Mouse (Mus musculus): ENCODE measurements around the gene Vmn2r41.
"Not testable (repeated sequence)": the region's sequence is repeated elsewhere in the genome, so short reads cannot be mapped to it uniquely, and the experiment has no call there.

Gene Vmn2r41

GRCm38 (mm10) chr7:8161554-8161953, at the start of gene Vmn2r41:
Gene Vmn2r41 (minus strand): TSS chr7:8161654.
- not testable (repeated sequence) for DNase-seq (ENCODE audit: low read depth)

DNA sequence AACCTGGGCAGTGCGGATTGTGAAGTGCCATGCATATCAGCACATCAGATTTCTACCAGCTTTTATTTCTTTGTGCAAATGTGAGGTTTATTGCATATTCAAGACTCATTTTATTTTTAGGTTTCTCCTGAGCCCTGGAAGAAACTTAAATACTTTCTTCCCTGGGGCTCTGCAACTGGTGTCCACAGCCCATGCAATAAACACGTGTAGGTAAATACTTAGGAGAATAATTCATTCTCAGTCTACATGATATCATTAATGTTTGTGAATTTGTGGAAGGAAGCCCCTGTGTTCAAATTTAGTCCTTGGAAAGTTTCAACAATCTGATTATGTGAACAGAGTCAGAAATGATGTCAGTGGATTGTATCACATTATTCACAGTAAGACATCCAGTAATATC, 38.8 kb upstream of the Vmn2r41 start, which contains the start of gene Vmn2r42:
Vmn2r42 (minus strand) TSS at position 101 of the 400 bp plus-strand sequence.
- DNase-seq (ENCODE audit: low read depth): not testable (repeated sequence)

GRCm38 (mm10) chr7:8092871-8093270, 68.6 kb downstream of the Vmn2r41 start:
- DNase-seq (ENCODE audit: low read depth): not testable (repeated sequence)
